Comparison of ENCODE assay signal across 8 mouse cellular contexts in the genomic region with DNA sequence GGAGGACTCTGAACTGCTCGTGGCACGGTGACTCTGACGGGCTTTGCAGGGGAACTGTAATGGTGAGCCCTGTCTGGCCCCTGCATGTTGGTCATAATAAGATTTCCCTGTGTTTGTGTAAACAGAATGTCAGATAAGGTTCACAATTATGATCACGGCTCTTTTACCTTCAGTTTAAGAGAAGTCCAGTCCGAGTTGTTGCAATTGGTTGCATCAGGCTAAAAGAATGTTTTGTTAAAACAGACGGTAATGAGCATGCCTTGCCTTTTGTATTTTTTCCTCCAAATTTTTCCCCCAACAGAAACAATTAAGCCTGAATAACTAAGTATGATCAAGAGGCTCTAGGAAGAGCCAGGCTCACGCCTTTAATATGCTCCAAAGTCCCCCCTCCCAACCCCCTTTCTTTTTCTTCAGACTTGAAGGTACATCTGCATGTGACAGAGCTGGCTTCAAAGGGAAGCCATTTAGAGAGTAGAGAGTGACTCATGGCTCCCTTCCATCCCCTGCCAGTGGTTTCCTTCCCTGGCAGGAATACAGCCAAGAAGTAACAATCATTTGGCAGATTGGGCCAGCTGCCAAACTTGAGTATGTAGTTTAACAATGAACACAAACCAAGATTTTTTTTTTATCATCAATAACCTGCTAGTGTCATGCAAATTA.
DNase-seq lines count a peak whose midpoint lies in the region; ATAC-seq lines count a peak whose summit lies in the region.
"Had no signal": no experiment of that assay in that cellular context is flagged by ENCODE, and none has a peak within 500 bp of the region (broad histone marks: within the 10 kb centered on the region; RNA-seq: fewer than 3 reads in every experiment).

No protein-coding gene starts in this region.

- H3K4me3 ChIP-seq in neural tube, embryonic 13.5 days, result no peak overlapping the region
- no peak overlapping the region for H3K4me3 ChIP-seq in midbrain, embryonic 16.5 days (ENCODE audit: low read depth, low read length)
- H3K4me3 ChIP-seq in liver, embryonic 11.5 days (ENCODE audit: low read depth, low read length), result no peak overlapping the region
- H3K4me3 ChIP-seq: neural tube, embryonic 12.5 days had no signal

- no peak overlapping the region for H3K4me2 ChIP-seq in neural tube, embryonic 13.5 days
- H3K4me2 ChIP-seq in midbrain, embryonic 16.5 days (ENCODE audit: low read length), result no peak overlapping the region
- H3K4me2 ChIP-seq in liver, embryonic 11.5 days, result no peak overlapping the region
- H3K4me2 ChIP-seq: neural tube, embryonic 12.5 days had no signal

- DNase-seq in neural tube, embryonic 10.5 days (ENCODE audit: extremely low spot score, low spot score), result no peak
- DNase-seq in adrenal gland, adult 8-10 months, result peak; percentile 82
- peak; percentile 61 to 67 for DNase-seq in kidney, adult 8-10 months
- DNase-seq in thymus, postnatal 4 days, result no peak
- no peak for DNase-seq in liver, embryonic 11.5 days (ENCODE audit: low spot score)

- no peaks in the 10 kb centered on the region for H3K36me3 ChIP-seq in neural tube, embryonic 13.5 days
- H3K36me3 ChIP-seq in midbrain, embryonic 16.5 days (ENCODE audit: control insufficient read depth, insufficient read depth, low read length), result no peaks in the 10 kb centered on the region
- H3K36me3 ChIP-seq in liver, embryonic 11.5 days (ENCODE audit: control insufficient read depth, insufficient read depth, low read length), result no peaks in the 10 kb centered on the region
- H3K36me3 ChIP-seq: neural tube, embryonic 12.5 days had no signal

- H3K27me3 ChIP-seq in neural tube, embryonic 13.5 days, result no peaks in the 10 kb centered on the region
- H3K27me3 ChIP-seq in midbrain, embryonic 16.5 days (ENCODE audit: control insufficient read depth, insufficient read depth, low read depth, low read length), result no peaks in the 10 kb centered on the region
- no peaks in the 10 kb centered on the region for H3K27me3 ChIP-seq in liver, embryonic 11.5 days (replicated peaks; ENCODE audit: control insufficient read depth, insufficient read depth, low read length)
- H3K27me3 ChIP-seq: neural tube, embryonic 12.5 days had no signal

- H3K9me3 ChIP-seq in neural tube, embryonic 13.5 days, result no peaks in the 10 kb centered on the region
- no peaks in the 10 kb centered on the region for H3K9me3 ChIP-seq in midbrain, embryonic 16.5 days (replicated peaks; ENCODE audit: control insufficient read depth, low read length, poor library complexity, severe bottlenecking)
- H3K9me3 ChIP-seq in liver, embryonic 11.5 days (ENCODE audit: control insufficient read depth, low read length), result no peaks in the 10 kb centered on the region
- H3K9me3 ChIP-seq: neural tube, embryonic 12.5 days had no signal

- H3K9ac ChIP-seq in neural tube, embryonic 13.5 days, result no peak overlapping the region
- no peak overlapping the region for H3K9ac ChIP-seq in midbrain, embryonic 16.5 days (ENCODE audit: low read depth, low read length)
- no peak overlapping the region for H3K9ac ChIP-seq in liver, embryonic 11.5 days (ENCODE audit: low read depth, low read length)
- H3K9ac ChIP-seq: neural tube, embryonic 12.5 days had no signal

- ATAC-seq in neural tube, embryonic 13.5 days (ENCODE audit: low read depth), result peak; percentile 40; the same call in 1 of the 2 replicates
- ATAC-seq in midbrain, embryonic 16.5 days, result 0 out of 2 replicates have a peak, but pooled peaks have one; percentile 39
- no peak for ATAC-seq in liver, embryonic 11.5 days (replicated peaks; ENCODE audit: low FRiP score)

- WGBS in neural tube, embryonic 13.5 days, result 48% methylated on average over 7 of the region's 7 CpGs
- WGBS in midbrain, embryonic 16.5 days, result 44% methylated on average over 7 of the region's 7 CpGs
- WGBS in liver, embryonic 11.5 days, result 57% methylated on average over 7 of the region's 7 CpGs

- H3K27ac ChIP-seq in neural tube, embryonic 13.5 days (replicated peaks), result no peak overlapping the region
- no peak overlapping the region for H3K27ac ChIP-seq in midbrain, embryonic 16.5 days (ENCODE audit: low read length)
- H3K27ac ChIP-seq in liver, embryonic 11.5 days (ENCODE audit: low read depth, low read length), result no peak overlapping the region
- H3K27ac ChIP-seq: neural tube, embryonic 12.5 days had no signal

- H3K4me1 ChIP-seq in neural tube, embryonic 13.5 days (replicated peaks), result 0 out of 2 replicates have a peak, but pooled peaks cover 5% of the 10 kb centered on the region
- no peaks in the 10 kb centered on the region; the same call in 1 of the 2 replicates for H3K4me1 ChIP-seq in midbrain, embryonic 16.5 days (ENCODE audit: control insufficient read depth, insufficient read depth, low read length)
- H3K4me1 ChIP-seq in liver, embryonic 11.5 days (replicated peaks; ENCODE audit: control insufficient read depth, insufficient read depth, low read length), result no peaks in the 10 kb centered on the region
- H3K4me1 ChIP-seq: neural tube, embryonic 12.5 days had no signal

Comparison
In these comparisons a context has a peak if more than half of its experiments do, and no peak if none do; other contexts are left out.
1. DNase-seq: peak in adrenal gland, adult 8-10 months (single experiment) and kidney, adult 8-10 months (2 of 2); none in neural tube, embryonic 10.5 days (single experiment), thymus, postnatal 4 days (single experiment) and liver, embryonic 11.5 days (single experiment).